Mouse (Mus musculus): ENCODE measurements around the gene Ppig. TPM values are rescaled to one million over a fixed set of nuclear protein-coding genes. Genes with fewer than 3 reads are reported as not detected.
A peak's percentile ranks its signal among the peaks of the same experiment; 100 is the strongest.

Gene Ppig
- total and polyA plus RNA-seq, 3 experiments, result 23.3 to 181 (median 55.4) TPM

DNA sequence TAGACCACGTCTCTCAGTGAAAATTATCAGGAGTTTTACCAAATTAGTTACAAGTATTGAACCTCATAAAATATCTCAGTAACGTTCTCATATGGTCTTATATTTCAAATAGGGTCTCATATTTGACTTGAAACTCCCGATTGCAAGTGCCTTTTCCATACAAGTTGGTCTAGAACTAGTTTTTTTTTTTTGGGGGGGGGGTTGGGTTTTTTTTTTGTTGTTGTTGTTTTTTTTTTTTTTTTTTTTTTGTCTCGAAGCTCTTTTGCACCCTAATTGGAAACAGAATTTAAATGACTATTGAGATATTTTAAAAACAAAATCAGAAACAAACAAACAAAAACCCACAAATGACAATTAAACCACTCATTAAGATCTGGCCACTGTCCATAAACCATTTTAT lies 68.4 kb downstream of the Ppig start:
- TF ChIP-seq TAL1 (conservative IDR thresholded peaks at IDR 0.05; ENCODE audit: low read depth, low read length), result no peak
- peak overlapping the region; percentile 90 for H3K4me3 ChIP-seq (ENCODE audit: low read depth, low read length)
- ATAC-seq (ENCODE audit: extremely low read depth, insufficient number of reproducible peaks, low FRiP score, poor library complexity, severe bottlenecking), result no peak

DNA sequence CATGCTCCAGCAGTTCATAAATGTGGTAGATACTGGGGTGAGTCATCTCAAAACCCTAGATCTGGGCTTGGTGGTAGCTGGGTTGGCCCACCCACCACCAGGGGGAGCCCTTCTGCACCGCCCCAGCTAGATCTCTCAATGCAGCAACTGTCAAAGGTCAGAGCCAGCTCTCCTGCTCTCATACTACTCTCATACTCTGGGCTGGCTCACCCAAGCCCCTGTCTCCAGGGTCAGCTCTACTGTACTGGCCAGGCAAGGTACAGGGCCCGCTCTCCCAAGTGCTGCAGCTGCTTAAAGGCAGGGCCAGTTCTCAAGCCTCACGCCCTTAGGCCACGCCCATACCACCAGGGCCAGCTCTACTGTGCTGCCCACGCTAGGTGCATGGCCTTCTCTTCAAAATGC lies 80.6 kb downstream of the Ppig start:
- H3K9me3 ChIP-seq (replicated peaks), result peaks cover 2% of the 10 kb centered on the region; the same call in 1 of the 2 replicates
- H3K4me3 ChIP-seq (ENCODE audit: low read depth, low read length), result peak overlapping the region; percentile 71
- peaks cover 29% of the 10 kb centered on the region for H3K4me1 ChIP-seq (ENCODE audit: insufficient read depth, low read depth, low read length)
- peak; percentile 97 for TF ChIP-seq CTCF (IDR thresholded peaks at IDR 0.05; ENCODE audit: low read depth, low read length)
- TF ChIP-seq GATA1 (IDR thresholded peaks at IDR 0.05; ENCODE audit: borderline replicate concordance, low read length), result no peak
- DNase-seq (ENCODE audit: low spot score) (peak; percentile 81), ATAC-seq (ENCODE audit: extremely low read depth, insufficient number of reproducible peaks, low FRiP score, poor library complexity, severe bottlenecking) (peak; percentile 91)
- H3K27me3 ChIP-seq (ENCODE audit: insufficient read depth, low read length), result no peaks in the 10 kb centered on the region
- H3K36me3 ChIP-seq (replicated peaks), result peaks cover 1% of the 10 kb centered on the region

More for the DNA sequence above, 68.4 kb downstream of the Ppig start:
- H3K9me3 ChIP-seq (replicated peaks), result no peaks in the 10 kb centered on the region
- no peak for DNase-seq (ENCODE audit: low spot score)
- peaks cover 35% of the 10 kb centered on the region for H3K36me3 ChIP-seq (replicated peaks)
- peaks cover 23% of the 10 kb centered on the region for H3K4me1 ChIP-seq (ENCODE audit: insufficient read depth, low read depth, low read length)
- H3K27me3 ChIP-seq (ENCODE audit: insufficient read depth, low read length), result no peaks in the 10 kb centered on the region

Other genes with a start within 250 kb of the Ppig start
- not detected in 2 replicates for gene Lrp2, start 136.5 kb upstream of the Ppig start, total RNA-seq (2014; fragmentation: Nextera tagmentation)
- 0.06 and 0.16 TPM in 2 replicates for gene Lrp2, start 136.5 kb upstream of the Ppig start, total RNA-seq (2017)
- gene Lrp2, start 136.5 kb upstream of the Ppig start, polyA plus RNA-seq (2012), result not detected in 2 replicates
- gene Bbs5, start 75.4 kb upstream of the Ppig start, total RNA-seq (2014; fragmentation: Nextera tagmentation), result not detected in 2 replicates
- gene Bbs5, start 75.4 kb upstream of the Ppig start, total RNA-seq (2017), result 0.70 and 1.1 TPM in 2 replicates
- 0.09 TPM in 1 of 2 replicates, not detected in the other for gene Bbs5, start 75.4 kb upstream of the Ppig start, polyA plus RNA-seq (2012)
- gene Klhl41, start 52.4 kb upstream of the Ppig start, total RNA-seq (2014; fragmentation: Nextera tagmentation), result not detected in 2 replicates
- gene Klhl41, start 52.4 kb upstream of the Ppig start, total RNA-seq (2017), result not detected in 2 replicates
- not detected in 2 replicates for gene Klhl41, start 52.4 kb upstream of the Ppig start, polyA plus RNA-seq (2012)
- 36.3 and 47.4 TPM in 2 replicates for gene Fastkd1, start 9.0 kb upstream of the Ppig start, total RNA-seq (2014; fragmentation: Nextera tagmentation)
- gene Fastkd1, start 9.0 kb upstream of the Ppig start, total RNA-seq (2017), result 15.6 and 18.3 TPM in 2 replicates
- 0.83 and 1.3 TPM in 2 replicates for gene Fastkd1, start 9.0 kb upstream of the Ppig start, polyA plus RNA-seq (2012)
- 6.4 and 7.7 TPM in 2 replicates for gene Ccdc173, start 67.0 kb downstream of the Ppig start, total RNA-seq (2014; fragmentation: Nextera tagmentation)
- gene Ccdc173, start 67.0 kb downstream of the Ppig start, total RNA-seq (2017), result 3.0 and 6.1 TPM in 2 replicates
- 0.25 and 0.35 TPM in 2 replicates for gene Ccdc173, start 67.0 kb downstream of the Ppig start, polyA plus RNA-seq (2012)
- 30.6 and 35.5 TPM in 2 replicates for gene Phospho2, start 67.1 kb downstream of the Ppig start, total RNA-seq (2014; fragmentation: Nextera tagmentation)
- gene Phospho2, start 67.1 kb downstream of the Ppig start, total RNA-seq (2017), result 32.1 and 34.6 TPM in 2 replicates
- 35.3 and 39.7 TPM in 2 replicates for gene Phospho2, start 67.1 kb downstream of the Ppig start, polyA plus RNA-seq (2012)
- 54.3 and 59.1 TPM in 2 replicates for gene Klhl23, start 99.4 kb downstream of the Ppig start, total RNA-seq (2014; fragmentation: Nextera tagmentation)
- 68.9 and 88.2 TPM in 2 replicates for gene Klhl23, start 99.4 kb downstream of the Ppig start, total RNA-seq (2017)
- 4.9 and 6.8 TPM in 2 replicates for gene Klhl23, start 99.4 kb downstream of the Ppig start, polyA plus RNA-seq (2012)
- 427 and 594 TPM in 2 replicates for gene Ssb, start 139.0 kb downstream of the Ppig start, total RNA-seq (2014; fragmentation: Nextera tagmentation)
- gene Ssb, start 139.0 kb downstream of the Ppig start, total RNA-seq (2017), result 492 and 574 TPM in 2 replicates
- gene Ssb, start 139.0 kb downstream of the Ppig start, polyA plus RNA-seq (2012), result 29.4 and 41.7 TPM in 2 replicates
- 28.1 and 37.2 TPM in 2 replicates for gene Mettl5, start 163.1 kb downstream of the Ppig start, total RNA-seq (2014; fragmentation: Nextera tagmentation)
- 30.8 and 36.9 TPM in 2 replicates for gene Mettl5, start 163.1 kb downstream of the Ppig start, total RNA-seq (2017)
- 76.4 and 98.6 TPM in 2 replicates for gene Mettl5, start 163.1 kb downstream of the Ppig start, polyA plus RNA-seq (2012)
- 78.9 and 104 TPM in 2 replicates for gene Ubr3, start 174.7 kb downstream of the Ppig start, total RNA-seq (2014; fragmentation: Nextera tagmentation)
- 33.7 and 40.5 TPM in 2 replicates for gene Ubr3, start 174.7 kb downstream of the Ppig start, total RNA-seq (2017)
- 12.7 and 17.0 TPM in 2 replicates for gene Ubr3, start 174.7 kb downstream of the Ppig start, polyA plus RNA-seq (2012)